In genomic region chr2:109736306-109736705, GRCm38 (mm10) we compare ENCODE assay signal across 23 mouse cellular contexts.
DNase-seq lines count a peak whose midpoint lies in the region; ATAC-seq and TF ChIP-seq lines count a peak whose summit lies in the region.
"Had no signal": no experiment of that assay in that cellular context is flagged by ENCODE, and none has a peak within 500 bp of the region (broad histone marks: within the 10 kb centered on the region; RNA-seq: fewer than 3 reads in every experiment).

No protein-coding gene starts in this region.

- H3K4me2 ChIP-seq in hindbrain, embryonic 12.5 days (replicated peaks), result no peak overlapping the region
- no peak overlapping the region for H3K4me2 ChIP-seq in hindbrain, embryonic 13.5 days
- H3K4me2 ChIP-seq in midbrain, postnatal 0 days (ENCODE audit: low read depth, low read length, poor library complexity, severe bottlenecking), result no peak overlapping the region
- H3K4me2 ChIP-seq in midbrain, embryonic 14.5 days (ENCODE audit: low read length), result no peak overlapping the region
- no peak overlapping the region for H3K4me2 ChIP-seq in neural tube, embryonic 12.5 days (replicated peaks)
- no peak overlapping the region for H3K4me2 ChIP-seq in neural tube, embryonic 15.5 days
- H3K4me2 ChIP-seq: embryonic facial prominence, embryonic 13.5 days; embryonic facial prominence, embryonic 15.5 days; forebrain, embryonic 12.5 days had no signal

- no peaks in the 10 kb centered on the region for H3K9me3 ChIP-seq in hindbrain, embryonic 12.5 days (replicated peaks)
- no peaks in the 10 kb centered on the region for H3K9me3 ChIP-seq in hindbrain, embryonic 13.5 days
- no peaks in the 10 kb centered on the region for H3K9me3 ChIP-seq in midbrain, postnatal 0 days (ENCODE audit: low read length)
- H3K9me3 ChIP-seq in midbrain, embryonic 14.5 days (ENCODE audit: control insufficient read depth, low read length), result no peaks in the 10 kb centered on the region
- H3K9me3 ChIP-seq in neural tube, embryonic 12.5 days, result no peaks in the 10 kb centered on the region
- H3K9me3 ChIP-seq in neural tube, embryonic 15.5 days (replicated peaks), result no peaks in the 10 kb centered on the region
- H3K9me3 ChIP-seq: embryonic facial prominence, embryonic 13.5 days; embryonic facial prominence, embryonic 15.5 days; forebrain, embryonic 10.5 days; forebrain, embryonic 12.5 days had no signal

- TF ChIP-seq CTCF in midbrain, postnatal 0 days (IDR thresholded peaks at IDR 0.05), result no peak
- no peak for TF ChIP-seq CTCF in thymus, adult 2 months (IDR thresholded peaks at IDR 0.05; ENCODE audit: borderline replicate concordance, control insufficient read depth, extremely low read depth, insufficient read depth, low read length, poor library complexity)

- 75% methylated on average over 2 of the region's 2 CpGs for WGBS in hindbrain, embryonic 12.5 days
- WGBS in hindbrain, embryonic 13.5 days, result 71% methylated on average over 2 of the region's 2 CpGs
- 71% methylated on average over 2 of the region's 2 CpGs for WGBS in midbrain, postnatal 0 days
- 78% methylated on average over 2 of the region's 2 CpGs for WGBS in midbrain, embryonic 14.5 days
- 60% methylated on average over 2 of the region's 2 CpGs for WGBS in neural tube, embryonic 12.5 days
- WGBS in neural tube, embryonic 15.5 days, result 53% methylated on average over 2 of the region's 2 CpGs
- 84% methylated on average over 2 of the region's 2 CpGs for WGBS in thymus, adult 2 months

- H3K27ac ChIP-seq in hindbrain, embryonic 12.5 days, result no peak overlapping the region
- H3K27ac ChIP-seq in hindbrain, embryonic 13.5 days, result no peak overlapping the region
- no peak overlapping the region for H3K27ac ChIP-seq in midbrain, postnatal 0 days (ENCODE audit: low read depth, low read length)
- no peak overlapping the region for H3K27ac ChIP-seq in midbrain, embryonic 14.5 days (replicated peaks; ENCODE audit: low read depth, low read length)
- no peak overlapping the region for H3K27ac ChIP-seq in neural tube, embryonic 12.5 days
- no peak overlapping the region for H3K27ac ChIP-seq in neural tube, embryonic 15.5 days (replicated peaks)
- no peak overlapping the region for H3K27ac ChIP-seq in thymus, adult 2 months (ENCODE audit: control insufficient read depth, insufficient read depth, low read length)
- H3K27ac ChIP-seq: embryonic facial prominence, embryonic 13.5 days; embryonic facial prominence, embryonic 15.5 days; forebrain, embryonic 10.5 days; forebrain, embryonic 12.5 days had no signal

- H3K9ac ChIP-seq in hindbrain, embryonic 12.5 days, result no peak overlapping the region
- no peak overlapping the region for H3K9ac ChIP-seq in hindbrain, embryonic 13.5 days
- no peak overlapping the region for H3K9ac ChIP-seq in midbrain, postnatal 0 days (replicated peaks; ENCODE audit: low read length, poor library complexity, severe bottlenecking)
- H3K9ac ChIP-seq in midbrain, embryonic 14.5 days (replicated peaks; ENCODE audit: low read length), result no peak overlapping the region
- H3K9ac ChIP-seq in neural tube, embryonic 12.5 days, result no peak overlapping the region
- H3K9ac ChIP-seq in neural tube, embryonic 15.5 days (replicated peaks), result no peak overlapping the region
- H3K9ac ChIP-seq: embryonic facial prominence, embryonic 13.5 days; embryonic facial prominence, embryonic 15.5 days; forebrain, embryonic 12.5 days had no signal

- H3K36me3 ChIP-seq in hindbrain, embryonic 12.5 days, result no peaks in the 10 kb centered on the region
- no peaks in the 10 kb centered on the region for H3K36me3 ChIP-seq in hindbrain, embryonic 13.5 days
- no peaks in the 10 kb centered on the region for H3K36me3 ChIP-seq in midbrain, postnatal 0 days (ENCODE audit: insufficient read depth, low read length)
- H3K36me3 ChIP-seq in midbrain, embryonic 14.5 days (ENCODE audit: control insufficient read depth, insufficient read depth, low read length), result no peaks in the 10 kb centered on the region
- H3K36me3 ChIP-seq in neural tube, embryonic 12.5 days, result no peaks in the 10 kb centered on the region
- H3K36me3 ChIP-seq in neural tube, embryonic 15.5 days, result no peaks in the 10 kb centered on the region
- H3K36me3 ChIP-seq in thymus, adult 2 months (ENCODE audit: control insufficient read depth, insufficient read depth, low read length), result no peaks in the 10 kb centered on the region
- H3K36me3 ChIP-seq: embryonic facial prominence, embryonic 13.5 days; embryonic facial prominence, embryonic 15.5 days; forebrain, embryonic 10.5 days; forebrain, embryonic 12.5 days had no signal

- no peak for TF ChIP-seq POLR2A in thymus, adult 2 months (IDR thresholded peaks at IDR 0.05; ENCODE audit: control insufficient read depth, extremely low read depth, insufficient read depth, low read length, poor library complexity)

- DNase-seq in midbrain, postnatal 0 days (ENCODE audit: low spot score), result peak; percentile 0
- DNase-seq in midbrain, embryonic 14.5 days, result no peak
- DNase-seq in thymus, adult 2 months, result no peak
- DNase-seq: adrenal gland, adult 2 months; adrenal gland, postnatal 10 days; adrenal gland, postnatal 25 days; cerebellum, adult 11 months; cerebellum, adult 18-20 months; cerebellum, adult 8-10 months; cerebellum, adult 9-11 months; cerebellum, postnatal 14 days; cerebellum, postnatal 36 days; embryo, embryonic 11 days had no signal

- no peaks in the 10 kb centered on the region for H3K4me1 ChIP-seq in hindbrain, embryonic 12.5 days
- H3K4me1 ChIP-seq in hindbrain, embryonic 13.5 days (replicated peaks), result no peaks in the 10 kb centered on the region
- H3K4me1 ChIP-seq in midbrain, postnatal 0 days (ENCODE audit: insufficient read depth, low read length), result no peaks in the 10 kb centered on the region
- H3K4me1 ChIP-seq in midbrain, embryonic 14.5 days (ENCODE audit: control insufficient read depth, insufficient read depth, low read length), result no peaks in the 10 kb centered on the region
- H3K4me1 ChIP-seq in neural tube, embryonic 12.5 days, result no peaks in the 10 kb centered on the region
- H3K4me1 ChIP-seq in neural tube, embryonic 15.5 days, result no peaks in the 10 kb centered on the region
- no peaks in the 10 kb centered on the region for H3K4me1 ChIP-seq in thymus, adult 2 months (replicated peaks; ENCODE audit: control insufficient read depth, insufficient read depth, low read length)
- H3K4me1 ChIP-seq: forebrain, embryonic 12.5 days had no signal

- peak; percentile 38; the same call in 1 of the 2 replicates for ATAC-seq in hindbrain, embryonic 12.5 days (ENCODE audit: low FRiP score)
- no peak; the same call in 1 of the 2 replicates for ATAC-seq in hindbrain, embryonic 13.5 days (ENCODE audit: low FRiP score)
- no peak for ATAC-seq in midbrain, postnatal 0 days (ENCODE audit: low FRiP score)
- ATAC-seq in midbrain, embryonic 14.5 days (ENCODE audit: low FRiP score, low TSS enrichment), result no peak
- ATAC-seq in neural tube, embryonic 12.5 days (ENCODE audit: low FRiP score, low read depth), result peak; percentile 55
- ATAC-seq in neural tube, embryonic 15.5 days (ENCODE audit: low FRiP score), result no peak
- ATAC-seq: forebrain, embryonic 14.5 days had no signal

- H3K27me3 ChIP-seq in hindbrain, embryonic 12.5 days, result no peaks in the 10 kb centered on the region
- no peaks in the 10 kb centered on the region for H3K27me3 ChIP-seq in hindbrain, embryonic 13.5 days
- no peaks in the 10 kb centered on the region for H3K27me3 ChIP-seq in midbrain, postnatal 0 days (ENCODE audit: insufficient read depth, low read length)
- no peaks in the 10 kb centered on the region for H3K27me3 ChIP-seq in midbrain, embryonic 14.5 days (ENCODE audit: control insufficient read depth, insufficient read depth, low read length)
- no peaks in the 10 kb centered on the region for H3K27me3 ChIP-seq in neural tube, embryonic 12.5 days (replicated peaks)
- no peaks in the 10 kb centered on the region for H3K27me3 ChIP-seq in neural tube, embryonic 15.5 days (replicated peaks)
- no peaks in the 10 kb centered on the region for H3K27me3 ChIP-seq in thymus, adult 2 months (ENCODE audit: control insufficient read depth, insufficient read depth, low read length)
- H3K27me3 ChIP-seq: embryonic facial prominence, embryonic 13.5 days; embryonic facial prominence, embryonic 15.5 days; forebrain, embryonic 12.5 days had no signal

- no peak overlapping the region for H3K4me3 ChIP-seq in hindbrain, embryonic 12.5 days
- no peak overlapping the region for H3K4me3 ChIP-seq in hindbrain, embryonic 13.5 days
- no peak overlapping the region for H3K4me3 ChIP-seq in midbrain, postnatal 0 days (ENCODE audit: low read depth, low read length)
- H3K4me3 ChIP-seq in midbrain, embryonic 14.5 days (replicated peaks; ENCODE audit: low read depth, low read length), result no peak overlapping the region
- no peak overlapping the region for H3K4me3 ChIP-seq in neural tube, embryonic 12.5 days
- no peak overlapping the region for H3K4me3 ChIP-seq in neural tube, embryonic 15.5 days (replicated peaks)
- no peak overlapping the region for H3K4me3 ChIP-seq in thymus, adult 2 months (ENCODE audit: control insufficient read depth, insufficient read depth, low read length)
- H3K4me3 ChIP-seq: embryonic facial prominence, embryonic 13.5 days; embryonic facial prominence, embryonic 15.5 days; erythroblast, embryonic 14.5 days; forebrain, embryonic 10.5 days; forebrain, embryonic 12.5 days had no signal

Comparison
In these comparisons a context has a peak if more than half of its experiments do, and no peak if none do; other contexts are left out.
1. ATAC-seq: peak in hindbrain, embryonic 12.5 days (single experiment) and neural tube, embryonic 12.5 days (single experiment); none in hindbrain, embryonic 13.5 days (single experiment), midbrain, postnatal 0 days (single experiment), midbrain, embryonic 14.5 days (single experiment) and neural tube, embryonic 15.5 days (single experiment).